Mouse (Mus musculus) neural tube, embryonic 13.5 days (tissue): ENCODE measurements around the gene Immt. TPM values are rescaled to one million over a fixed set of nuclear protein-coding genes. Genes with fewer than 3 reads are reported as not detected.
"Not testable (repeated sequence)": the region's sequence is repeated elsewhere in the genome, so short reads cannot be mapped to it uniquely, and the experiment has no call there.

Experiments
- ATAC-seq: fragments of 200-750 bp; cut with Nextera tagmentation; 2 replicates; pipeline ENCODE4 v1.8.0; 2017; ENCODE audit warnings: low read depth, mild to moderate bottlenecking, moderate TSS enrichment, moderate library complexity
- H3K27ac ChIP-seq: fragments of 300-500 bp; sonication (generic); replicated peaks from 2 replicates; pipeline ENCODE4 v1.5.1; 2015; ENCODE audit warnings: moderate library complexity, mild to moderate bottlenecking, inconsistent platforms
- H3K27me3 ChIP-seq: fragments of 300-500 bp; sonication (generic); 2 replicates; pipeline ENCODE4 v1.6.1; 2015; ENCODE audit warnings: mild to moderate bottlenecking, inconsistent platforms
- H3K36me3 ChIP-seq: fragments of 300-500 bp; sonication (generic); 2 replicates; pipeline ENCODE4 v1.6.1; 2015; ENCODE audit warnings: mild to moderate bottlenecking, inconsistent platforms
- H3K4me1 ChIP-seq: fragments of 300-500 bp; sonication (generic); replicated peaks from 2 replicates; pipeline ENCODE4 v1.6.1; 2015; ENCODE audit warnings: inconsistent platforms
- H3K4me2 ChIP-seq: fragments of 300-500 bp; sonication (generic); 2 replicates; pipeline ENCODE4 v1.6.1; 2015; ENCODE audit warnings: inconsistent platforms, mild to moderate bottlenecking, moderate library complexity
- H3K4me3 ChIP-seq: fragments of 300-500 bp; sonication (generic); 2 replicates; pipeline ENCODE4 v1.5.1; 2015; ENCODE audit warnings: mild to moderate bottlenecking, inconsistent platforms
- H3K9ac ChIP-seq: fragments of 300-500 bp; sonication (generic); 2 replicates; pipeline ENCODE4 v1.6.1; 2015; ENCODE audit warnings: moderate library complexity, mild to moderate bottlenecking, inconsistent platforms
- H3K9me3 ChIP-seq: fragments of 300-500 bp; sonication (generic); 2 replicates; pipeline ENCODE4 v1.6.1; 2016; ENCODE audit warnings: inconsistent platforms
- WGBS: fragments of 180-500 bp; shearing (Covaris S2); methylation state at CpG from one replicate; pipeline ENCODE4 v1.1.7; 2015; 5-methylcytosine and 5-hydroxymethylcytosine counted together
- polyA plus RNA-seq: library from polyadenylated mRNA; unstranded; fragments of >200 nt; fragmentation: Nextera tagmentation; extraction: Ambion mirVana; gene quantifications from 2 replicates; pipeline ENCODE4 v1.2.1, GENCODE M21; 2015

Gene Immt
- polyA plus RNA-seq, 1 experiment from 2014 or later, result 160 TPM

- Histone ChIP-seq H3K4me2 (no peak overlapping the region), H3K4me1 (no peaks in the 10 kb centered on the region), H3K27me3 (no peaks in the 10 kb centered on the region), H3K36me3 (peaks cover 89% of the 10 kb centered on the region), H3K27ac (no peak overlapping the region), H3K4me3 (no peak overlapping the region), H3K9me3 (no peaks in the 10 kb centered on the region), H3K9ac (no peak overlapping the region)
- ATAC-seq, result no peak
- WGBS, result 90% methylated on average over 1 of the region's 1 CpGs
Measured at GRCm38 (mm10) chr6:71868809-71869208, 37.7 kb downstream of the Immt start.

- no peaks in the 10 kb centered on the region for H3K4me1 ChIP-seq
- ATAC-seq, result no peak
- no peaks in the 10 kb centered on the region for H3K27me3 ChIP-seq
- peaks cover 91% of the 10 kb centered on the region for H3K36me3 ChIP-seq
- H3K27ac ChIP-seq, result no peak overlapping the region
- H3K9ac ChIP-seq, result no peak overlapping the region
- H3K9me3 ChIP-seq, result no peaks in the 10 kb centered on the region
- H3K4me2 ChIP-seq, result no peak overlapping the region
- no peak overlapping the region for H3K4me3 ChIP-seq
- 92% methylated on average over 9 of the region's 9 CpGs for WGBS
Measured at GRCm38 (mm10) chr6:71871396-71871795, 40.3 kb downstream of the Immt start.

- WGBS, result 95% methylated on average over 3 of the region's 3 CpGs
- no peak overlapping the region for H3K9ac ChIP-seq
- no peak overlapping the region for H3K4me3 ChIP-seq
- no peak for ATAC-seq
- H3K27me3 ChIP-seq, result no peaks in the 10 kb centered on the region
- no peak overlapping the region for H3K27ac ChIP-seq
- no peaks in the 10 kb centered on the region for H3K9me3 ChIP-seq
- no peak overlapping the region for H3K4me2 ChIP-seq
- peaks cover 92% of the 10 kb centered on the region for H3K36me3 ChIP-seq
- H3K4me1 ChIP-seq, result no peaks in the 10 kb centered on the region
Measured at GRCm38 (mm10) chr6:71877965-71878760, 47.0 kb downstream of the Immt start.

DNA sequence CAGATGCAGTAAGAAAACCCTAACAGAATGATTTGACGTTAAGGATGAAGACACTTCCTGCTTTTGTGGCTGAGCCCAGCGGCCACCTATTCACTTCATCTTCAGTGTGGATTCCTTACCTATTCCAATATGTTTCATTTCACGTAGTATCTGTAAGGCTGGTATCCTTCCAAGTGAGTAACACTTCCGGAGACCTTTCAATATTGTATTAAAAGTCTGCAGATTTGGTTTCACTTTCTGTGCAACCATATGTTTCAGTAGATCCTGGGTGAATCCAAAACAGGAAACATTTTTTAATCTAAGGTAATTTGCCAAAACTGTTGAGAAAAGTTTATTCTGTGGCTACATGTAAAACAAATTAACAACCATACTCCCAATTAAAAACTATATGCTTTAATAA, 62.1 kb downstream of the Immt start:
- ATAC-seq, result no peak
- H3K9me3 ChIP-seq, result no peaks in the 10 kb centered on the region
- H3K9ac ChIP-seq, result no peak overlapping the region
- peaks cover 98% of the 10 kb centered on the region for H3K36me3 ChIP-seq
- H3K27me3 ChIP-seq, result no peaks in the 10 kb centered on the region
- H3K4me3 ChIP-seq, result no peak overlapping the region
- no peak overlapping the region for H3K4me2 ChIP-seq
- H3K4me1 ChIP-seq, result no peaks in the 10 kb centered on the region
- 94% methylated on average over 4 of the region's 4 CpGs for WGBS
- no peak overlapping the region for H3K27ac ChIP-seq

GRCm38 (mm10) chr6:71907702-71908235, 76.6 kb downstream of the Immt start:
- peak overlapping the region; percentile 75 for H3K9ac ChIP-seq
- 5% methylated on average over 4 of the region's 4 CpGs for WGBS
- H3K9me3 ChIP-seq, result no peaks in the 10 kb centered on the region
- H3K4me1 ChIP-seq, result peaks cover 27% of the 10 kb centered on the region
- no peak for ATAC-seq
- H3K4me3 ChIP-seq, result peak overlapping the region; percentile 71
- no peak overlapping the region for H3K27ac ChIP-seq
- peaks cover 34% of the 10 kb centered on the region for H3K36me3 ChIP-seq
- H3K27me3 ChIP-seq, result no peaks in the 10 kb centered on the region
- peak overlapping the region; percentile 90 for H3K4me2 ChIP-seq

DNA sequence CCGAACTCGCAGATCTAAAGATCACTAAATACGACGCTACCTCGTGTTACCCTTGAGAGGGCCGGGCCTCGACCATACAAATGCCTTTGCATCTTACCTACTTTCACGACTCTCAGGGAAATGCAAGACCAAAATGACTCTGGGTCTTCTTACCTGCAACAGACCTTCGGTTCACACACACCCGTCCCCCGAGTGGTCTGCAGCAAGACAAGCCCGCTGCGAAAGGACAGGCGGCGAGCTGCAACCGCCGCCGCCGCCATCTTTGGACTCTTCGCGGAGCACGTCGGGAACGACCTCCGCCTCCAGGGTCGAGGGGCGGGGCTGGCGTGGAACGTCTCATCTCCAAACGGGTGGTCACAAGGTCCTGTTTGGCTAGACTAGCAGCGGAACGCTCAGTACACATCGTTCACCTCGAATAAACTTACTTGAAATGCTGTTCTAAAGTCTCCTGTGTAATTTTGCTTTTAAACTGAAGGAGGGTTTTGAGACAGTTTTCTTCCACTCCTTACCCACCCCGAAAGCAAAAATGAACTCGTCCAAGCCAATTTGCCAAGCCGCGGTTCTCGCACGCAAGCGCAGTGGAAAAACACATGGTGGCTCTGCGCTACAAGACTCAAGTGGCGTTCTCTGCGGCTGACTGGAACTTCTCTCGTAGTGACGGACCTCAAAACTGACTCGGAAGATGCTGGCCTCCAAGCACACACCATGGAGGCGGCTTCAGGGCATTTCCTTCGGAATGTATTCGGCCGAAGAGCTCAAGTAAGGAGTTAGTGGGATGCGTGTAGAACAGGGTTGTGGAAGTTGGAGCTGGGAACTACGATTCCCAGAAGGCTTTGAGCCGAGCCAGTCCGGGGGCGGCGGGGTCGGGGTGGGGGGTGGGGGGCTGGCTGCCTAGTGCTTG, 77.6 kb downstream of the Immt start, which contains the start of the genes Ptcd3 and Polr1a:
TSS of gene Ptcd3 (minus strand) at position 270 of the 901 bp plus-strand sequence.
TSS of gene Polr1a (plus strand) at position 573 of the 901 bp plus-strand sequence.
- H3K27ac ChIP-seq, result peak within 1 kb of the TSS; percentile 61
- H3K36me3 ChIP-seq, result peaks cover 32% of the 10 kb centered on the region
- H3K9ac ChIP-seq, result peak within 1 kb of the TSS; percentile 75
- H3K4me1 ChIP-seq, result peaks cover 27% of the 10 kb centered on the region
- peak; percentile 94 for ATAC-seq
- H3K27me3 ChIP-seq, result no peaks in the 10 kb centered on the region
- H3K4me3 ChIP-seq, result peak within 1 kb of the TSS; percentile 71
- no peaks in the 10 kb centered on the region for H3K9me3 ChIP-seq
- peak within 1 kb of the TSS; percentile 90 for H3K4me2 ChIP-seq
- under 1% methylated on average over 58 of the region's 58 CpGs for WGBS

- ATAC-seq, result no peak
- Histone ChIP-seq H3K4me2 (peak overlapping the region; percentile 90), H3K36me3 (peaks cover 32% of the 10 kb centered on the region), H3K4me3 (peak overlapping the region; percentile 71), H3K27ac (peak overlapping the region; percentile 61; the same call in 1 of the 2 replicates), H3K27me3 (no peaks in the 10 kb centered on the region), H3K9ac (peak overlapping the region; percentile 75), H3K4me1 (peaks cover 27% of the 10 kb centered on the region), H3K9me3 (no peaks in the 10 kb centered on the region)
- WGBS, result 28% methylated on average over 10 of the region's 10 CpGs
Measured at GRCm38 (mm10) chr6:71909384-71909783, 78.3 kb downstream of the Immt start.

DNA sequence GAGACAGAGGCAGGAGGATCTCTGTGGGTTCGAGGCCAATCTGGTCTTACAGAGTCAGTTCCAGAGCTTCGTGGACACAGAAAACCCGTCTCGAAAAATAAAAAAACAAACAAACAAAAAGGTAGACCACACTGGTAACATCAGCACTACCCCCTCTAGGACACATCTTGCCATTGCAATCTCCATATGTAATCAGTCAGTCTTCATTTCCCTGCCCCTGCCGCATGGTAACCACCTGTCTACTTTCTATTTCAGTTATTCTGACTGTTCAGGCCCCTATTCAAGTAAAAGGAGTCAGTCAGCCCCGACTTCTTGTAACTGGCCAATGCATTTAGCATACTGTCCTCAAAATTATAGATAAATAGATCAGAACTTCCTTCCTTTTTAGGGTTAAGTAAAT, 78.7 kb downstream of the Immt start:
- ATAC-seq, result no peak
- no peaks in the 10 kb centered on the region for H3K9me3 ChIP-seq
- WGBS, result 81% methylated on average over 6 of the region's 6 CpGs

GRCm38 (mm10) chr6:71911686-71912450, 80.7 kb downstream of the Immt start:
- Histone ChIP-seq H3K9ac (no peak overlapping the region), H3K9me3 (no peaks in the 10 kb centered on the region), H3K36me3 (peaks cover 37% of the 10 kb centered on the region), H3K4me2 (no peak overlapping the region), H3K4me3 (no peak overlapping the region), H3K27ac (no peak overlapping the region), H3K4me1 (peaks cover 24% of the 10 kb centered on the region), H3K27me3 (no peaks in the 10 kb centered on the region)
- WGBS, result 88% methylated on average over 5 of the region's 5 CpGs
- ATAC-seq, result no peak

More for the DNA sequence above, 78.7 kb downstream of the Immt start:
- peaks cover 27% of the 10 kb centered on the region for H3K4me1 ChIP-seq
- H3K9ac ChIP-seq, result 0 out of 2 replicates have a peak overlapping the region, but pooled peaks have one; percentile 75
- H3K27ac ChIP-seq, result no peak overlapping the region
- H3K27me3 ChIP-seq, result no peaks in the 10 kb centered on the region
- H3K36me3 ChIP-seq, result peaks cover 30% of the 10 kb centered on the region
- peak overlapping the region; percentile 90 for H3K4me2 ChIP-seq
- H3K4me3 ChIP-seq, result peak overlapping the region; percentile 71

- Histone ChIP-seq H3K27ac (no peak overlapping the region), H3K4me3 (no peak overlapping the region), H3K9ac (no peak overlapping the region), H3K27me3 (no peaks in the 10 kb centered on the region), H3K4me2 (no peak overlapping the region), H3K9me3 (no peaks in the 10 kb centered on the region), H3K4me1 (no peaks in the 10 kb centered on the region), H3K36me3 (peaks cover 95% of the 10 kb centered on the region)
- WGBS, result 96% methylated on average over 7 of the region's 7 CpGs
- no peak for ATAC-seq
Measured at GRCm38 (mm10) chr6:71920752-71921151, 89.6 kb downstream of the Immt start.

GRCm38 (mm10) chr6:71925233-71925632, 94.1 kb downstream of the Immt start:
- not testable (repeated sequence) for H3K4me3 ChIP-seq, H3K9me3 ChIP-seq, H3K27ac ChIP-seq, H3K9ac ChIP-seq, ATAC-seq, H3K27me3 ChIP-seq, H3K4me1 ChIP-seq, H3K4me2 ChIP-seq
- 92% methylated on average over 5 of the region's 5 CpGs for WGBS
- H3K36me3 ChIP-seq, result peaks cover 81% of the 10 kb centered on the region
